Mouse (Mus musculus): ENCODE results near the gene Gm12253. TPM values are rescaled to one million over a fixed set of nuclear protein-coding genes. Genes with fewer than 3 reads are reported as not detected.

Gm12253 gene
- not detected in 2 replicates for polyA plus RNA-seq (2015; fragmentation: Nextera tagmentation; extraction: Ambion mirVana)

GRCm38 (mm10) chr11:58432259-58432658 is at the start of gene Gm12253:
Gm12253 (plus strand) TSS chr11:58432559.
- Histone ChIP-seq H3K36me3 (no peaks in the 10 kb centered on the region), H3K9me3 (no peaks in the 10 kb centered on the region), H3K4me3 (no peak within 1 kb of the TSS), H3K4me1 (replicated peaks) (no peaks in the 10 kb centered on the region), H3K27ac (replicated peaks) (no peak within 1 kb of the TSS), H3K27me3 (no peaks in the 10 kb centered on the region), H3K4me2 (no peak within 1 kb of the TSS), H3K9ac (no peak within 1 kb of the TSS)
- 85% methylated on average over 3 of the region's 3 CpGs for WGBS
- no peak for ATAC-seq (ENCODE audit: low read depth)

GRCm38 (mm10) chr11:58399985-58400645 is 32.2 kb upstream of the Gm12253 start:
- Histone ChIP-seq H3K4me1 (replicated peaks) (peaks cover 16% of the 10 kb centered on the region; the same call in 1 of the 2 replicates), H3K36me3 (no peaks in the 10 kb centered on the region), H3K4me2 (0 out of 2 replicates have a peak overlapping the region, but pooled peaks have one; percentile 16), H3K27ac (replicated peaks) (peak overlapping the region; percentile 39), H3K27me3 (no peaks in the 10 kb centered on the region), H3K4me3 (no peak overlapping the region), H3K9ac (no peak overlapping the region), H3K9me3 (no peaks in the 10 kb centered on the region)
- 55% methylated on average over 6 of the region's 6 CpGs for WGBS
- ATAC-seq (ENCODE audit: low read depth) = peak; percentile 90

GRCm38 (mm10) chr11:58400655-58401054 is 31.7 kb upstream of the Gm12253 start:
- peaks cover 16% of the 10 kb centered on the region; the same call in 1 of the 2 replicates for H3K4me1 ChIP-seq (replicated peaks)
- H3K27me3 ChIP-seq = no peaks in the 10 kb centered on the region
- ATAC-seq (ENCODE audit: low read depth) = peak; percentile 73
- H3K4me3 ChIP-seq = no peak overlapping the region
- 38% methylated on average over 5 of the region's 5 CpGs for WGBS
- H3K4me2 ChIP-seq = no peak overlapping the region
- H3K27ac ChIP-seq (replicated peaks) = peak overlapping the region; percentile 46; the same call in 1 of the 2 replicates
- no peak overlapping the region for H3K9ac ChIP-seq
- H3K9me3 ChIP-seq = no peaks in the 10 kb centered on the region
- no peaks in the 10 kb centered on the region for H3K36me3 ChIP-seq

GRCm38 (mm10) chr11:58408066-58408465 is 24.3 kb upstream of the Gm12253 start:
- Histone ChIP-seq H3K9me3 (no peaks in the 10 kb centered on the region), H3K4me1 (replicated peaks) (no peaks in the 10 kb centered on the region), H3K36me3 (no peaks in the 10 kb centered on the region), H3K27ac (replicated peaks) (no peak overlapping the region), H3K4me3 (no peak overlapping the region), H3K4me2 (no peak overlapping the region), H3K9ac (no peak overlapping the region), H3K27me3 (no peaks in the 10 kb centered on the region)
- WGBS = 67% methylated on average over 3 of the region's 3 CpGs
- no peak for ATAC-seq (ENCODE audit: low read depth)

- H3K27me3 ChIP-seq = no peaks in the 10 kb centered on the region
- H3K4me2 ChIP-seq = no peak overlapping the region
- ATAC-seq (ENCODE audit: low read depth) = no peak
- 88% methylated on average over 3 of the region's 3 CpGs for WGBS
- no peak overlapping the region for H3K27ac ChIP-seq (replicated peaks)
- no peaks in the 10 kb centered on the region for H3K36me3 ChIP-seq
- no peaks in the 10 kb centered on the region for H3K4me1 ChIP-seq (replicated peaks)
- no peak overlapping the region for H3K9ac ChIP-seq
- no peak overlapping the region for H3K4me3 ChIP-seq
- peaks cover 1% of the 10 kb centered on the region; the same call in 1 of the 2 replicates for H3K9me3 ChIP-seq
Measured at GRCm38 (mm10) chr11:58418336-58418735, 14.0 kb upstream of the Gm12253 start.

- H3K4me3 ChIP-seq = no peak within 1 kb of the TSS
- H3K27ac ChIP-seq (replicated peaks) = no peak within 1 kb of the TSS
- no peaks in the 10 kb centered on the region for H3K4me1 ChIP-seq (replicated peaks)
- ATAC-seq (ENCODE audit: low read depth) = no peak
- no peak within 1 kb of the TSS for H3K9ac ChIP-seq
- no peaks in the 10 kb centered on the region for H3K9me3 ChIP-seq
- no peaks in the 10 kb centered on the region for H3K27me3 ChIP-seq
- H3K4me2 ChIP-seq = no peak within 1 kb of the TSS
- 43% methylated on average over 1 of the region's 1 CpGs for WGBS
- no peaks in the 10 kb centered on the region for H3K36me3 ChIP-seq
Measured at GRCm38 (mm10) chr11:58420815-58421214, 11.5 kb upstream of the Gm12253 start, which contains the start of gene 1810065E05Rik. 1810065E05Rik (plus strand) TSS chr11:58421111.

- Histone ChIP-seq H3K9me3 (no peaks in the 10 kb centered on the region), H3K4me3 (no peak overlapping the region), H3K36me3 (no peaks in the 10 kb centered on the region), H3K4me2 (no peak overlapping the region), H3K27me3 (no peaks in the 10 kb centered on the region), H3K27ac (replicated peaks) (no peak overlapping the region), H3K9ac (no peak overlapping the region), H3K4me1 (replicated peaks) (no peaks in the 10 kb centered on the region)
- WGBS = 25% methylated on average over 5 of the region's 5 CpGs
- ATAC-seq (ENCODE audit: low read depth) = no peak
Measured at GRCm38 (mm10) chr11:58437866-58438265, 5.5 kb downstream of the Gm12253 start.

- Histone ChIP-seq H3K9ac (no peak within 1 kb of the TSS), H3K9me3 (peaks cover 7% of the 10 kb centered on the region; the same call in 1 of the 2 replicates), H3K4me1 (replicated peaks) (no peaks in the 10 kb centered on the region), H3K4me3 (no peak within 1 kb of the TSS), H3K27ac (replicated peaks) (no peak within 1 kb of the TSS), H3K27me3 (no peaks in the 10 kb centered on the region), H3K36me3 (no peaks in the 10 kb centered on the region), H3K4me2 (no peak within 1 kb of the TSS)
- 97% methylated on average over 9 of the region's 9 CpGs for WGBS
- no peak for ATAC-seq (ENCODE audit: low read depth)
Measured at GRCm38 (mm10) chr11:58452759-58453158, 20.4 kb downstream of the Gm12253 start, which contains the start of gene Lypd9. Lypd9 (minus strand) TSS chr11:58452923.

- Histone ChIP-seq H3K36me3 (no peaks in the 10 kb centered on the region), H3K27ac (replicated peaks) (no peak overlapping the region), H3K4me3 (no peak overlapping the region), H3K9ac (no peak overlapping the region), H3K27me3 (no peaks in the 10 kb centered on the region), H3K4me2 (no peak overlapping the region), H3K9me3 (peaks cover 3% of the 10 kb centered on the region; the same call in 1 of the 2 replicates), H3K4me1 (replicated peaks) (no peaks in the 10 kb centered on the region)
- 67% methylated on average over 4 of the region's 4 CpGs for WGBS
- no peak for ATAC-seq (ENCODE audit: low read depth)
Measured at GRCm38 (mm10) chr11:58453592-58453991, 21.2 kb downstream of the Gm12253 start.

GRCm38 (mm10) chr11:58462170-58462569 is 29.8 kb downstream of the Gm12253 start, which contains the start of gene Olfr30:
Olfr30 (minus strand) TSS chr11:58462270.
- H3K4me2 ChIP-seq = no peak within 1 kb of the TSS
- no peaks in the 10 kb centered on the region for H3K9me3 ChIP-seq
- no peaks in the 10 kb centered on the region for H3K27me3 ChIP-seq
- no peaks in the 10 kb centered on the region for H3K4me1 ChIP-seq (replicated peaks)
- no peaks in the 10 kb centered on the region for H3K36me3 ChIP-seq
- no peak within 1 kb of the TSS for H3K4me3 ChIP-seq
- H3K9ac ChIP-seq = no peak within 1 kb of the TSS
- no peak within 1 kb of the TSS for H3K27ac ChIP-seq (replicated peaks)
- ATAC-seq (ENCODE audit: low read depth) = no peak
